Mouse (Mus musculus): ENCODE data around the gene Dpp7.

Gene Dpp7

GRCm38 (mm10) chr2:25349499-25349898 is 6.7 kb downstream of the Dpp7 start:
- ChIA-PET POLR2A (interaction anchor here in 3 of 4 experiments (0.7 to 7.0 kb wide), 25 partner anchors 8 to 139 kb away, joined by 3 to 41 read pairs (median 5); partner anchors contain the start of genes Sapcd2 (in 2 of the 3), Uap1l1 (in 2 of the 3), Anapc2 (in 1 of the 3) and Entpd2 (in 1 of the 3)), CTCF (interaction anchor here in 3 of 4 experiments (0.5 to 2.1 kb wide), 4 partner anchors 27 to 915 kb away, joined by 3 to 7 read pairs (median 5); no protein-coding TSS in a partner anchor)

- ChIA-PET POLR2A (interaction anchor here in 3 of 4 experiments (0.6 to 7.0 kb wide), 26 partner anchors 8 to 203 kb away, joined by 3 to 41 read pairs (median 4); partner anchors contain the start of genes Uap1l1 (in 3 of the 3), Sapcd2 (in 2 of the 3), Abca2 (in 1 of the 3) and Anapc2 (in 1 of the 3)), CTCF (interaction anchor here in 3 of 4 experiments (0.5 to 2.1 kb wide), 5 partner anchors 29 to 72 kb away, joined by 3 to 7 read pairs (median 3); no protein-coding TSS in a partner anchor)
These were observed 8.0 kb downstream of the Dpp7 start for GRCm38 (mm10) chr2:25348162-25348561.

GRCm38 (mm10) chr2:25338303-25338702 is 17.9 kb downstream of the Dpp7 start:
- ChIA-PET CTCF (interaction anchor here in 2 of 4 experiments (1.2 to 1.4 kb wide), 2 partner anchors 46 to 64 kb away, joined by 3 to 4 read pairs; no protein-coding TSS in a partner anchor), POLR2A (interaction anchor here in 3 of 4 experiments (0.5 to 1.8 kb wide), 11 partner anchors 7 to 300 kb away, joined by 3 to 9 read pairs (median 3); partner anchors contain the start of genes Dpp7 (in 1 of the 3) and Traf2 (in 1 of the 3))

- POLR2A ChIA-PET: interaction anchor here in 3 of 4 experiments (0.6 to 2.7 kb wide), 27 partner anchors 8 to 399 kb away, joined by 3 to 15 read pairs (median 4); partner anchors contain the start of genes Arrdc1 (in 2 of the 3), Tprn (in 2 of the 3), Anapc2 (in 1 of the 3) and Dpp7 (in 1 of the 3)
- CTCF ChIA-PET: interaction anchor here in 2 of 4 experiments (1.2 to 1.4 kb wide), 4 partner anchors 41 to 137 kb away, joined by 3 to 10 read pairs (median 4); partner anchors contain the start of gene Tor4a (in 1 of the 2)
These were observed 22.6 kb downstream of the Dpp7 start for GRCm38 (mm10) chr2:25333569-25333968.

- ChIA-PET CTCF (interaction anchor here (0.5 to 1.4 kb wide), 10 partner anchors 40 to 136 kb away, joined by 3 to 10 read pairs (median 4); partner anchors contain the start of genes Anapc2 (in 1 of the 4), Ssna1 (in 1 of the 4), Tmem203 (in 1 of the 4) and Tor4a (in 1 of the 4)), POLR2A (interaction anchor here (0.5 to 2.7 kb wide), 53 partner anchors 9 to 800 kb away, joined by 3 to 15 read pairs (median 4); partner anchors contain the start of genes Anapc2 (in 3 of the 4), Ssna1 (in 3 of the 4), Arrdc1 (in 2 of the 4) and Dpp7 (in 2 of the 4))
These were observed 23.6 kb downstream of the Dpp7 start, which contains the start of gene Man1b1 for GRCm38 (mm10) chr2:25332286-25333160. Man1b1 (plus strand) TSS chr2:25332338.

- POLR2A ChIA-PET: interaction anchor here in 2 of 4 experiments (0.6 to 1.9 kb wide), 4 partner anchors 17 to 65 kb away, joined by 3 to 4 read pairs (median 4); no protein-coding TSS in a partner anchor
- CTCF ChIA-PET: interaction anchor here in 3 of 4 experiments (0.7 to 1.6 kb wide), 3 partner anchors 39 to 103 kb away, joined by 3 to 7 read pairs (median 6); no protein-coding TSS in a partner anchor
These were observed 24.7 kb downstream of the Dpp7 start for GRCm38 (mm10) chr2:25331470-25331869.

GRCm38 (mm10) chr2:25328440-25328839 is 27.7 kb downstream of the Dpp7 start:
- POLR2A ChIA-PET: interaction anchor here (0.5 to 1.5 kb wide), 7 partner anchors 17 to 76 kb away, joined by 3 to 9 read pairs (median 3); partner anchors contain the start of gene Sapcd2 (in 1 of the 4)

GRCm38 (mm10) chr2:25326036-25326435 is 30.1 kb downstream of the Dpp7 start:
- CTCF ChIA-PET: interaction anchor here in 1 of 4 experiments (0.6 kb wide), 1 partner anchor 47 kb away, joined by 4 read pairs; no protein-coding TSS in a partner anchor
- POLR2A ChIA-PET: no interaction called here

More at GRCm38 (mm10) chr2:25328440-25328839, 27.7 kb downstream of the Dpp7 start:
- CTCF ChIA-PET: interaction anchor here (0.6 to 3.2 kb wide), 18 partner anchors 10 to 256 kb away, joined by 3 to 14 read pairs (median 3); partner anchors contain the start of genes Anapc2 (in 1 of the 4), Grin1 (in 1 of the 4), Nelfb (in 1 of the 4) and Sapcd2 (in 1 of the 4)

GRCm38 (mm10) chr2:25320084-25320483 is 36.1 kb downstream of the Dpp7 start:
- ChIA-PET CTCF (interaction anchor here in 3 of 4 experiments (0.6 to 2.1 kb wide), 7 partner anchors 15 to 109 kb away, joined by 3 to 7 read pairs (median 4); partner anchors contain the start of gene Abca2 (in 1 of the 3)), POLR2A (interaction anchor here in 3 of 4 experiments (0.6 to 2.1 kb wide), 9 partner anchors 8 to 583 kb away, joined by 3 to 6 read pairs (median 4); partner anchors contain the start of genes Lrrc26 (in 1 of the 3) and Tprn (in 1 of the 3))

GRCm38 (mm10) chr2:25318971-25319773 is 37.0 kb downstream of the Dpp7 start, which contains the start of gene Grin1:
Grin1 (minus strand) TSS chr2:25319187.
- ChIA-PET POLR2A (interaction anchor here in 3 of 4 experiments (0.5 to 2.1 kb wide), 12 partner anchors 7 to 1188 kb away, joined by 3 to 6 read pairs (median 3); partner anchors contain the start of genes Anapc2 (in 1 of the 3), Lrrc26 (in 1 of the 3) and Ssna1 (in 1 of the 3)), CTCF (interaction anchor here in 3 of 4 experiments (0.6 to 2.1 kb wide), 7 partner anchors 9 to 139 kb away, joined by 3 to 7 read pairs (median 4); partner anchors contain the start of gene Nrarp (in 1 of the 3))

GRCm38 (mm10) chr2:25318119-25318966 is 37.8 kb downstream of the Dpp7 start:
- CTCF ChIA-PET: interaction anchor here in 2 of 4 experiments (0.6 to 2.1 kb wide), 5 partner anchors 9 to 347 kb away, joined by 4 to 7 read pairs (median 5); no protein-coding TSS in a partner anchor
- POLR2A ChIA-PET: interaction anchor here in 3 of 4 experiments (0.6 to 2.1 kb wide), 7 partner anchors 9 to 141 kb away, joined by 3 to 5 read pairs (median 3); partner anchors contain the start of genes Anapc2 (in 1 of the 3) and Ssna1 (in 1 of the 3)

GRCm38 (mm10) chr2:25311491-25311891 is 44.7 kb downstream of the Dpp7 start:
- CTCF ChIA-PET: interaction anchor here (0.7 to 2.9 kb wide), 12 partner anchors 9 to 1822 kb away, joined by 3 to 16 read pairs (median 4); partner anchors contain the start of genes Anapc2 (in 1 of the 4) and Ssna1 (in 1 of the 4)
- POLR2A ChIA-PET: interaction anchor here in 3 of 4 experiments (0.6 to 2.9 kb wide), 28 partner anchors 8 to 392 kb away, joined by 3 to 13 read pairs (median 4); partner anchors contain the start of genes Anapc2 (in 2 of the 3), Ssna1 (in 2 of the 3), AL732309.1 (in 1 of the 3) and Ehmt1 (in 1 of the 3)

GRCm38 (mm10) chr2:25310969-25311368 is 45.2 kb downstream of the Dpp7 start:
- ChIA-PET CTCF (interaction anchor here (0.5 to 2.9 kb wide), 17 partner anchors 8 to 1823 kb away, joined by 3 to 16 read pairs (median 4); partner anchors contain the start of genes Anapc2 (in 1 of the 4), Ssna1 (in 1 of the 4) and Tprn (in 1 of the 4)), POLR2A (interaction anchor here in 3 of 4 experiments (0.6 to 2.9 kb wide), 26 partner anchors 9 to 236 kb away, joined by 3 to 13 read pairs (median 4); partner anchors contain the start of genes Anapc2 (in 2 of the 3), Ssna1 (in 2 of the 3), AL732309.1 (in 1 of the 3) and Man1b1 (in 1 of the 3))

- ChIA-PET CTCF (interaction anchor here in 3 of 4 experiments (0.5 to 2.9 kb wide), 7 partner anchors 17 to 82 kb away, joined by 3 to 16 read pairs (median 4); partner anchors contain the start of gene Tprn (in 1 of the 3)), POLR2A (interaction anchor here in 3 of 4 experiments (0.6 to 2.9 kb wide), 11 partner anchors 18 to 234 kb away, joined by 3 to 13 read pairs (median 4); partner anchors contain the start of genes AL732309.1 (in 1 of the 3), Anapc2 (in 1 of the 3), Man1b1 (in 1 of the 3) and Sapcd2 (in 1 of the 3))
These were observed 46.0 kb downstream of the Dpp7 start for GRCm38 (mm10) chr2:25310180-25310579.
